Mouse (Mus musculus) ES-CJ7 (cell line): ENCODE results near the gene Ccno.

Experiments used
- DNase-seq: peaks from one replicate; pipeline ENCODE4 v3.0.0; 2011; ENCODE audit warnings: low read depth, low spot score

The Ccno gene

DNA sequence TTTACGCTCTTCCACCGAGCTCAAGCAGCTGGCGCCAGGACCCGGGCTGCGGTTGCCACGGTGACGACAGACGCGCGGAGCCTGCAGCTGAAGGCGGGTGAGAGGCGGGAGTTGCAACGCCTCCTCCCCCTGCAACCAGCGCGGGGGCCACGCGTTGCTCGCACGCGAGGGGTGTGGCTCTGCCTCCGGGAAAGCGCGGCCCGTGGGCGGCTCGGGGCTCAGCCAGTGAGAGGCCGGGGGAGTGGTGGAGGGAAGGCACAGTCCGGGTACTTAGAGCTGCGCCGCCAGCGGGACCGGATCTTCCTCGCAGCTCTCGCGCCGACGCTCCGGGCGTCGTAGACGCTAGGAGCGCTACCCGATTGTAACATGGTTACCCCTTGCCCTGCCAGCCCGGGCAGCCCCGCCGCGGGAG, at the start of gene Ccno:
TSS of gene Ccno (plus strand) at position 271 of the 412 bp plus-strand sequence.
- peak; percentile 94 for DNase-seq

GRCm38 (mm10) chr13:112938130-112938529, 49.5 kb upstream of the Ccno start:
- DNase-seq = no peak

DNA sequence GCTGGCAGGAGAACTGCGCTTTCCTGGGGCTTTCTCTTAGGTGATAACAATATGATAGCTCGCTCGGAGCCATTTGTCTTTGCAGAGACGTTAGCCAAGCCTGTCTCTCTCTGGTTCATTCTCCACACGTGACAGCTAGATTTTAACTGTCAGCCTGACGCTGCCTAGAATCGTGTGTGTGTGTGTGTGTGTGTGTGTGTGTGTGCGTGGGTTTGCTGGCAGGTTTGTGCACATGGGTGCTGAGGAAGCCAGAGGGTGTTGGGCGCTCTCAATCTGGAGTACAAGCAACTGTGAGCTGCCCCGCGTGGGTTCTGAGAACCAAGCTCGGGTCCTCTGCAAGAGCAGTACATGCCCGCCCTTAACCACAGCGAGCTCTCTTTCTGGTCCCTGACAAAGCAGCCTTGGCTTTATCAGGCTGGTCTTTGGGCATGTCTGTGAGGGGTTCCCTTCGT, 45.7 kb upstream of the Ccno start:
- no peak for DNase-seq

GRCm38 (mm10) chr13:112945312-112945711, 42.3 kb upstream of the Ccno start:
- DNase-seq = no peak

DNA sequence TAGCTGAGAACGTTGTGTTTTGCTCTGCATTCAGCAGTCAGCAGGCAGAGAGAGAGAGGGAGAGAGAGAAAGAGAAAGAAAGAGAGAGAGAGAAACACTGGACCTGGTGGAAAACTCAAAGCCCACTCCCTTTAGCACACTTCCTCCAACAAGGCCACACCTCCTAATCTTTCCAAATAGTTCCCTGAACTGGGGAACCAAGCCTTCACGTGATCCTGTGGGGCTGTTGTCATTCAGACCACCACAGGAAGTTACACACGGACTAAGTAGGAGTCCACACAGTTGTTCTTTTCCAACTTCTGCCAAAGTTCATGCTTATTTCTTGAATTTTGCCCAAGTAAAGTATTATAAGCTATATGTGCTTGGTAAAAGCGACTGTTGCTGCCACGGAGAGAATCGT, 41.7 kb upstream of the Ccno start:
- DNase-seq = no peak

GRCm38 (mm10) chr13:112954067-112954466, 33.5 kb upstream of the Ccno start:
- no peak for DNase-seq

DNA sequence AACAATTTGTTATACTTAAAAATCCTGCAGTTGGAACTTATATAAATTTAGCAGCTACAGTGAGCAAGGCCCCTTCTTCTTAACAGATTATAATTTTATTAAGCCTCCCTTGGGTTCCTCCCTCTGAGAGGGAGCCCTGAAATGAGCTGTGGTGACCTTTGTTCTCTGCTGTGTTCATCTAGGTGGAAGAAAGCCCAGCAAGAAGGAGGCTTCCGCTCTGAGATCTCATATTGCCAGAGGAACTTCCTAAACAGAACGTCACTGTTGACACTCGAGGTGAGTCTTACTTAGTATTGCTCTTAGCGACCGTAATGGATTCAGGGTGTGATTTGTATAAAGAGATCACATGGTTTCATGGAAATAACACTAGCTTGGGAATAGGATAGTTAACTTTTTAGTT, 24.5 kb upstream of the Ccno start:
- DNase-seq = no peak

DNA sequence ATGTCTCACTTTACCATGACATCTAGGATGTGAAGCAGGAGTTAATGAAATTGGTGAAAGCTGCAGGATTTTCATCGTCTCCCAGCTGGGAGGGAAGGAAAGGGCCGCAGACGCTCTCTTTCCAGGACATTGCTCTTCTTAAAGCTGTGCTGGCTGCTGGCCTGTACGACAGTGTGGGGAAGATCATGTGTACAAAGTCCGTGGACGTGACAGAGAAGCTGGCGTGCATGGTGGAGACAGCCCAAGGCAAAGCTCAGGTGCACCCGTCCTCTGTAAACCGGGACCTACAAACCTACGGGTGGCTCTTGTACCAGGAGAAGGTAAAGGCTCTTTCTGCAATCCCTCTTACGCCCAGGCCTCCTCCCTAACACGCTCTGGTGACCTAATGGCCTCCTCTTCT, 23.2 kb upstream of the Ccno start:
- DNase-seq = no peak

GRCm38 (mm10) chr13:112967267-112967666, 20.3 kb upstream of the Ccno start:
- DNase-seq = no peak

DNA sequence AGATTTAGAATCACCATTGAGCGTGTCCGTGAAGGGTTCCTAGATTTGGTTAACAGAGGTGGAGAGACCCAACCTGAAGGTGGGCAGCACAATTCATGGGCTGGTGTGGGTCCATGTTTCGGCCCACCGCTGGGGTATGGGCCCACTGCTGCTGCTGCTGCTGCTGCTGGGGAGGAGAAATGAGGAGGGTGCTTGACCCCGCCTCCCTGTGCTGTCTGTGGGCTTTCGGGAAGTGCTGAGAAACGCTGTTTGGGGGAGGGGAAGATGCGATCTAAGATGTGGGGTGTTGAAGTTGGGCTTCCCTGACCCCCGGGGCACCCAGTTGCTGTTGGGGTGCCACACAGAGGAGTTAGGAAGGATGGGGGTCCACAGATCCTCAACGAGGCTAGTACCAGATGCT, 10.9 kb upstream of the Ccno start:
- DNase-seq = no peak

GRCm38 (mm10) chr13:112985605-112986450, 1.8 kb upstream of the Ccno start:
- peak; percentile 90 for DNase-seq

DNA sequence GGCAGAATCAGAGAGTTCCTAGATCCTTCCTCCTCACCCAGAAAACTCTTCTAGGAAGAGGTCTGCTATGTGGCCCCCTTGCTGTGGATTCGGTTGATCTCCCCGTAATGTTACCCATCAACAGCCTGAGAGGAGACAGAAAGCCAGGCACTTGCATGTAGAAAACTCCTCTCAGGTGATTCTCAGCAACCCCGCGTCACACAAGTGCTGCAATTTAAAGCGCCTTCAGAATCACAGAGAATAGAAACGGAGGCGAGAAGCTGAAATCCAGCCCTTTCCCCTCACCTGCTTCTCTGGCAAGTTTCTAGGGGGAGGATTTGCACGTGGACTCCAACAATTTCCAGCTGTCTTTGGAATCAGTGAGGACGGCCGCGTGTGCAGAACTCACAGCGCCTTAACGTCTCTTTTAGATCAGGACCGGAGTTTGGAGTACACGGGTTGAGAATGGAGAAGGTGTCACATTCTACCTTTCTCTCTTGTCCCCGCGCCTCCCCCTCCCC, 1.1 kb upstream of the Ccno start:
- no peak for DNase-seq

- peak; percentile 39 for DNase-seq
Measured at GRCm38 (mm10) chr13:112987991-112988390, 389 bp downstream of the Ccno start.

GRCm38 (mm10) chr13:112988866-112989265, 1.3 kb downstream of the Ccno start:
- peak; percentile 37 for DNase-seq

GRCm38 (mm10) chr13:112989541-112989940, 1.9 kb downstream of the Ccno start:
- DNase-seq = peak; percentile 33

GRCm38 (mm10) chr13:112990346-112990745, 2.7 kb downstream of the Ccno start:
- DNase-seq = no peak

DNA sequence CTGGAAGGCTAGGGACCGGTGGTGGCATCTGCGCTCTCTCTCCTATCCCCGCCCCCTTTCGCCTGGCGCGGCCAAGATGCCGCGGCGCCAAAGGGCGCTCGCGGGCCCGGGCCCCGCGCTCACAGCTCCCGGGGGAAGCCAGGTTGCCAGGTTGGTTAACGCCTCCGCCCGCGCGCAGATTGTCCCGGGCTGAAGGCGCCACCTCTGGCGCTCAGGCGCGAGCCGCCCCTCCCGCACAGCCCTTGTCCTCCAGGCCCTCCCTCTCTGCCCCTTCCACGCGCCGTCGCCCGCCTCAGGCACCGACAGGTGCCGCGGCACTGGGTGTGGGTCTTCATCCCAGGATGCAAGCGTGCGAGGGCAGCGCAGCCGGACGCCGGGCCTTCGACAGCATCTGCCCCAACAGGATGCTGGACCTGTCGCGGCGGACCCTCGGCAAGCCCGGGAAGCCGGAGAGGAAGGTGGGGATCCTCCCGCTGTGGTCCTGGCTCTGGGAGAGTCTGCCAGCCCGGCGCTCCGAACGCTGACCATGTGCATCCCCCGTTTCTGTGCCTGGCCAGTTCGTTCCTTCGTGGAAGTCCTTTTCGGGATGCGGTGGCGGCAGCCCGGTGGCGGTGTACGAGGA, 6.0 kb downstream of the Ccno start, which contains the start of gene Mcidas:
TSS of gene Mcidas (plus strand) at position 315 of the 622 bp plus-strand sequence.
- DNase-seq = no peak

DNA sequence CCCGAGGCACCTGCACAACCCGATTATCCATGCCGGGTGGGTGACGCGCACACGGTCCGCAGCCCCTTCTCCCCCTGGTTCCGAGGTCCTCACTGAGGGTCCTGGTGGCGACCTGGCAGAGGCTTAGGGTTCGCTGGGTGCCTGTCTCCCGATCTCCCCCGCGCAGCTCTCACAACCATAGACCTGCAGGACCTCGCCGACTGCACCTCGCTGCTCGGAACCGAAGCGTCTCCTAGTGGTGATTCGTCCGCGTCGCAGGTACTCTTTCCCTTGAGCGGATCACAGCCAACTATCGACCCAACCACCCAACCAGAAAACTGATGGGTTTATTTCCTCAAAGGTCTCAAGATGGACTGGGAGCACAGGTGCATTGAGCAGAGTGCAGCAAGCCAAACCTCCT, 6.6 kb downstream of the Ccno start:
- DNase-seq = peak; percentile 88

GRCm38 (mm10) chr13:112996407-112996806, 8.8 kb downstream of the Ccno start:
- DNase-seq = no peak

DNA sequence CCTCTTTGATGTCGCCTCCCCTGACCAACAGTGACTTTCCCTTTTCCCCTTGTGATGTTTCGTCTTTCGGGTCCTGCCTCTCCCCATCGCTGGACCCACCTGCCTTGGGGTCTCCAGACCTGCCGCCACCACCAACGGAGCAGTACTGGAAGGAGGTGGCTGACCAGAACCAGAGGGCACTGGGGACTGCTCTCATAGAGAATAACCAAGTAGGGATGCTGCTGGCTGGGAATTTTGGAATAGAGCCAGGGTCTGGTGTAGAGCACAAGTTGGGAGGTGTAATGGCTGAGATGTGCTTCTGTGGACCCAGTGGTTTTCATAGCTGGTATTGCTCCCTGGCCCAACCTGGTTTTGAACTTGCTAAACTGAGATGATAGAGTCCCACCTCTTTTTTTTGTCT, 9.8 kb downstream of the Ccno start:
- no peak for DNase-seq

DNA sequence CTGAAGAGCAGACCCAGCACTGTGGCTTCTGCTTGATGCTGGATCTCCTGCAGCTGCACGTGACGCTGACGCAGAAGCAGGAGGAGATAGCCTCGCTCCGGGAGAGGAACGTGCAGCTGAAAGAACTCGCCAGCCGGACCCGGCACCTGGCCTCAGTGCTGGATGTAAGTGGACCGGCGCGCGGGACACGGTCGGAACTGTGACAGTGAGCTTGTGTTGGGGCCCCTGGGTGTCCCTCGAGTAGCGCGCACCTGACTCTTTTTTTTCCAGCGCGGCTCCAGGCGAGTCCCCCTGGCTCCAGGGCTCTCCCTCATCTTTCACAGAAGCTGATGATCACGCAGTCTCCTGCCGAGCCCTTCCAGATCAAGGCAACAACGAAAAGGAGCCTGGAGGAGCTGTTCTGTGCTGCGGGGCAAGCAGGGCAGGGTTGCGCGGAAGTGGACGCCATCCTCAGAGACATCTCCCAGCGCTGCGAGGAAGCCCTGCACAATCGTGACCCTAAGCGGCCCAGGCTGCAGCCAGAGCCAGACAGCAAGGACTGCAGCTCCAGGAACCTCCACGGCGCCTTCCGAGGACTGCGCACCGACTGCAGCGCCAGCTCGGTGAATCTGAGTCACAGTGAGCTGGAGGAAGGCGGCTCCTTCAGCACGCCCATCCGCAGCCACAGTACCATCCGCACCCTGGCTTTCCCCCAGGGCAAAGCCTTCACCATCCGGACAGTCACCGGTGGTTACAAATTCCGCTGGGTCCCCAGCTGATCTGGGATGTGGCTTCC, 11.0 kb downstream of the Ccno start:
- peak; percentile 35 for DNase-seq

DNA sequence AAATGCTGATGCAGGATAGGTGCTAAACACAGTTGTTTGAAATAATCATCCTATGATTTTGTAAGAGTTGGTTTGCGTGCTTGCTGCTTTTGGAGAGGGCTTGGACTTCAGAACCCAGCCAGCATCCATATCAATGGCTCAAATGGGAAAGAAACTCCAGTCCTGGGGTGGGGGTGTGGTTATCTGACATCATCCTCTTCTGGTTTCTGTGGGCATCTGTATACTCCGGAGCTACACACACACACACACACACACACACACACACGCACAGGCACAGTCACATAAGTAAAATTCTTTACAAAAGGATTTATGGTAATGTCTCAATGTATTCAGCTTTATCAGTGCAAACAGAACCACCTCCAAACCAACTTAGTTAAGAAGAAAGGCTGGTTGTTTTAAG, 12.5 kb downstream of the Ccno start:
- DNase-seq = no peak
